Mouse (Mus musculus) kidney, postnatal 0 days (tissue): ENCODE data around the gene Rhot2. TPM values are rescaled to one million over a fixed set of nuclear protein-coding genes. Genes with fewer than 3 reads are reported as not detected.
A peak's percentile ranks its signal among the peaks of the same experiment; 100 is the strongest.

ENCODE experiments used
- ATAC-seq: fragments of 200-750 bp; cut with Nextera tagmentation; replicated peaks from 2 replicates; pipeline ENCODE4 v1.8.0; 2017; ENCODE audit warnings: low read depth, moderate number of reproducible peaks, moderate TSS enrichment, moderate library complexity; ENCODE audit not compliant: low FRiP score
- DNase-seq: peaks from one replicate; pipeline ENCODE4 v3.0.0-alpha.2; 2016; ENCODE audit warnings: low spot score
- H3K27ac ChIP-seq: fragments of 300-500 bp; sonication (generic); 2 replicates; pipeline ENCODE4 v1.5.1; 2014; ENCODE audit warnings: mild to moderate bottlenecking
- H3K27me3 ChIP-seq: fragments of 300-500 bp; sonication (generic); 2 replicates; pipeline ENCODE4 v1.6.1; 2014; ENCODE audit warnings: low read length, mixed read lengths; ENCODE audit not compliant: insufficient read depth
- H3K36me3 ChIP-seq: fragments of 300-500 bp; sonication (generic); 2 replicates; pipeline ENCODE4 v1.6.1; 2014; ENCODE audit warnings: low read length, mixed read lengths; ENCODE audit not compliant: insufficient read depth
- H3K4me1 ChIP-seq: fragments of 300-500 bp; sonication (generic); replicated peaks from 2 replicates; pipeline ENCODE4 v1.6.1; 2014; ENCODE audit warnings: antibody characterized with exemption, low read length, mixed read lengths; ENCODE audit not compliant: insufficient read depth
- H3K4me2 ChIP-seq: fragments of 300-500 bp; sonication (generic); 2 replicates; pipeline ENCODE4 v1.6.1; 2014; ENCODE audit warnings: mild to moderate bottlenecking, low read length, moderate library complexity, mixed read lengths
- H3K4me3 ChIP-seq: fragments of 300-500 bp; sonication (generic); replicated peaks from 2 replicates; pipeline ENCODE4 v1.5.1; 2014; ENCODE audit warnings: low read depth, low read length
- H3K9ac ChIP-seq: fragments of 300-500 bp; sonication (generic); 2 replicates; pipeline ENCODE4 v1.6.1; 2014; ENCODE audit warnings: low read depth, low read length
- H3K9me3 ChIP-seq: fragments of 300-500 bp; sonication (generic); replicated peaks from 2 replicates; pipeline ENCODE4 v1.6.1; 2016; ENCODE audit warnings: low read length, inconsistent platforms, mixed read lengths
- CTCF ChIP-seq: IDR thresholded peaks from 2 replicates; pipeline ENCODE4 v1.5.1; 2016; ENCODE audit warnings: antibody characterized with exemption, low read depth, mild to moderate bottlenecking, moderate library complexity
- WGBS: fragments of 180-500 bp; shearing (Covaris S2); extraction: QIAGEN DNeasy Blood & Tissue Kit; methylation state at CpG from one replicate; pipeline ENCODE4 v1.1.7; 2014; 5-methylcytosine and 5-hydroxymethylcytosine counted together
- polyA plus RNA-seq: library from polyadenylated mRNA; unstranded; fragments of >200 nt; fragmentation: Nextera tagmentation; extraction: Ambion mirVana; gene quantifications from 2 replicates; pipeline ENCODE4 v1.2.1, GENCODE M21; 2015

The Rhot2 gene
- polyA plus RNA-seq, 1 experiment from 2014 or later = 21.1 TPM

DNA sequence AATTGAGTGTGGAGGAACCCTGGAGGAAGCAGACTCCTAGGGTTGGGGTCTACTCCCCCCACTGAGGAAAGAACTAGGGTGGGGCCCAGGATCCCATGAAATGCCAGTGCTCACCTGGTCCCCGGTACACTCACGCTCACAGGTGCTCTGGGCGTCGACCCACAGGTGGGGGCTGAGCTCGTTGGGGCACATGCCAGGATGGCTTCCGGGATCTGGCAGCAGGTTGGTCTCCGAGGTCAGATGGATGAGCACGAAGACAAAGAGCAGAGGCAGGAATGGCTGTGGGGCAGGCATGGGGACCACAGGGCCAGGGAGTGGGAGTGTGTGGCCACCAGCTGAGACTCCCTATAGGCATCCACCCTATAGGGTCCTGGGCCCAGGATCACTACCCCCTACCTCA, 35.1 kb upstream of the Rhot2 start:
- H3K4me1 ChIP-seq = peaks cover 17% of the 10 kb centered on the region
- no peak overlapping the region for H3K4me2 ChIP-seq
- WGBS = 58% methylated on average over 8 of the region's 8 CpGs
- 0 out of 2 replicates have a peak, but pooled peaks cover 26% of the 10 kb centered on the region for H3K36me3 ChIP-seq
- no peak for TF ChIP-seq CTCF
- no peak for DNase-seq
- ATAC-seq = no peak
- H3K4me3 ChIP-seq = no peak overlapping the region
- no peaks in the 10 kb centered on the region for H3K27me3 ChIP-seq
- H3K27ac ChIP-seq = no peak overlapping the region
- no peaks in the 10 kb centered on the region for H3K9me3 ChIP-seq
- no peak overlapping the region for H3K9ac ChIP-seq

DNA sequence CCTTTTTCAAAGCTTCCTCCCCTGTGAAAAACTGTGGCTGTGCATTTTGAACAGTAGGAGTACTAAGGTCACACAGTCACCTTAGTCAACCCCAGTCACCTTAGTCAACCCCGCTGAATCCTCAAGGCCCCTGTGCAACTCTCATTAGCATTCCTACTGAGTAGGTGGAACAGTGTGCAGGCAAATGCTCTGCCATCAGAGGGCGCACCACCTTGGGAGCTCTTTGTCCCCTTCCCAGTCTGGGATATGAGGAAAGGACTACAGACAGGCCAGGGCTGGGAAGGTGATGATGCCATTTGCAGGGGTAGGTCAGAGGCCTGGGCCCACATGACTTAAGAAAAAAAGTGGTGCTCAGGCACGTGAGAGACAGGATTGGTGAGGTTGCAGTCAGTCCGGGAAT, 34.6 kb upstream of the Rhot2 start:
- peak; percentile 62 for TF ChIP-seq CTCF
- Histone ChIP-seq H3K4me2 (no peak overlapping the region), H3K4me1 (peaks cover 17% of the 10 kb centered on the region), H3K36me3 (0 out of 2 replicates have a peak, but pooled peaks cover 21% of the 10 kb centered on the region), H3K9ac (no peak overlapping the region), H3K4me3 (no peak overlapping the region), H3K27me3 (no peaks in the 10 kb centered on the region), H3K9me3 (no peaks in the 10 kb centered on the region), H3K27ac (no peak overlapping the region)
- 56% methylated on average over 4 of the region's 4 CpGs for WGBS
- DNase-seq (peak; percentile 31), ATAC-seq (no peak)

DNA sequence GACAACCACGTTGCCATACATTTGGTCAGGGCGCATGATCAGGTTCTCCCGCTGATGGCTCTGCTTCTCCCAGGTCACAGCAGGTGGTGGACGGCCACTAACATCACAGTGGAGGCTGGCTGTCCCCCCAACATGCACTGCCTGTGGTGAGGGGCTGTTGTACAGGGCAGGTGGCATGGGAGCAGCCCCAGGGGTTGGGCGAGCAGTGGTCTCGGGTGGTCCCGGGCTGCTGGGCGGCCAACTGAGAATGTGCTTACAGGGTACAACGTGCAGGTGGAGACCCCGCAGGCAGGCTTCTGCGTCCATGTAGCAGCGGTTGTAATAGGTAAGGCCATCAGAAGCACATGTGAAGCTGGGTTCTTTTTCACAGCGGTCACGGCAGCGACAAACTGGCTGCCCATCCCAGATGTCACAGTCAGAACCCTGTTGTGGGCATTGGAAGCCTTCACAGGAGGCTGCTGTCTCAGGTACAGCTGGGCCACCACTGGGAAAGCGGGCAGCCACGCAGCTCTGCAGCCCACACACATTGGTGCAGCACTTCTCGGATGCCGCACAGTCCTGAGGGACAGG, 34.0 kb upstream of the Rhot2 start:
- DNase-seq (no peak), ATAC-seq (no peak)
- no peak overlapping the region for H3K4me3 ChIP-seq
- WGBS = 91% methylated on average over 19 of the region's 19 CpGs
- H3K9me3 ChIP-seq = no peaks in the 10 kb centered on the region
- no peaks in the 10 kb centered on the region for H3K27me3 ChIP-seq
- no peak overlapping the region for H3K9ac ChIP-seq
- H3K27ac ChIP-seq = no peak overlapping the region
- peaks cover 17% of the 10 kb centered on the region for H3K4me1 ChIP-seq
- TF ChIP-seq CTCF = no peak
- H3K36me3 ChIP-seq = 0 out of 2 replicates have a peak, but pooled peaks cover 18% of the 10 kb centered on the region
- H3K4me2 ChIP-seq = no peak overlapping the region

DNA sequence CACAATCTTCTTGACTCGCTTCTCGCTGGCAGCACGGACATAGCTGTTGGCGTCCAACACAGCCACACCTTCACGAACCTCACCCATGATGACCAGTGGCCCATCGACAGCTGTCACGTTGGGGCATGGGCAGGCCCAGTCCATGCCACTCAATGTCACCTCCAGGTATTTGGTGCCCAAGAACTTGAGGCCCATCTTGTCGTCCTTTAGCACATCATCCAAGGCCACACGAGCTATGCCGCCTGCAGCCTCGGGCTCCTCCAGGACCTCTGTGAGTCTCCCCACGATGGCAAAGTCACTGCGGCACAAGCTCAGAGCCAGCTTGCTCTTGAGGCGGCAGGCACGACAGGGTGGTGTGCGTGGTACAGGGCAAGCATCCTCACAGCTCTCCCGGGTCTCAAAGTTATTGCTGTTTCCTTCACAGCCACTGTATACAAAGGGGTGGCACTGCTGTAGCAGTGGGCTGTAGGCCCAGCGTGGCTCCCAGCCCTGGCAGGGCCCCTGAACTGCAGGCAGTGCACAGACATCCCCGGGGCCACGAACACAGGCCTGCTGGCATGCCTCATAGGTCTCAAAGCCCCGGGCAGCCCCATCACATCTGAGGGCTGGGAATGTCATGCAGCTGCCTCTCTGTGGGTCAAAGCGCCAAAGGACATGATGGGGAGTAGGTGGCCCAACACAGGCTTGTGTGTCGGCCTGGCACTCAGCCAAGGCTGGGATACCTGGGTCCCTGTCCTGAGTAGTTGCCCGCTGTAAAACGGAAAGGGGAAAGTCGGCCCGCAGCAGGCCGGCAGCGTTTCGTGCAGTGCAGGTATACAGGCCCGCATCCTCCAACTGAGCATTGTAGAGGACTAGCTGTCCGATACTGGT, 33.3 kb upstream of the Rhot2 start:
- Histone ChIP-seq H3K27me3 (no peaks in the 10 kb centered on the region), H3K36me3 (0 out of 2 replicates have a peak, but pooled peaks cover 11% of the 10 kb centered on the region), H3K9ac (no peak overlapping the region), H3K4me3 (no peak overlapping the region), H3K27ac (no peak overlapping the region), H3K4me2 (no peak overlapping the region), H3K4me1 (peaks cover 17% of the 10 kb centered on the region), H3K9me3 (no peaks in the 10 kb centered on the region)
- 93% methylated on average over 32 of the region's 32 CpGs for WGBS
- ATAC-seq (no peak), DNase-seq (no peak)
- no peak for TF ChIP-seq CTCF

DNA sequence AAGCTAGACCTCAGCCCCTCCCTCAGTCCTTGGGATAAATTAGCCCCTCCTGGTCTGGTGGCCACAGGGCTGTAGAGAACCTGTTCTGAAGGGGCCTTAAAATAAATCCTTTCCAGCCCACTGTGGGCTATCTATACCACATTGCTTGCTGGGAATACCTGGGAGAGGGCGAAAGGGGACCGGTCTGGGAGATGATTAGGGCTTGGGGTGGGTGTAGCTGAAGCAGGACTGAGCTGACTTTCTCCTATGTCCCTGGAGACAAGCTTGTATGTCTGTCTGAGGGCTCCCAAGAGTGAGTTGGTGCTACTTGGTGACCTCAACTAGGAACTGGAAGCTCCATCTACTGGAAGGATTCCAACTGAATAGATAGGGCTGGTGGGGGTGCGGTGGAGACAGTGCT, 32.4 kb upstream of the Rhot2 start:
- Histone ChIP-seq H3K9ac (no peak overlapping the region), H3K27me3 (no peaks in the 10 kb centered on the region), H3K27ac (no peak overlapping the region), H3K4me3 (no peak overlapping the region), H3K4me1 (peaks cover 17% of the 10 kb centered on the region), H3K4me2 (no peak overlapping the region; the same call in 1 of the 2 replicates), H3K36me3 (0 out of 2 replicates have a peak, but pooled peaks cover 11% of the 10 kb centered on the region), H3K9me3 (no peaks in the 10 kb centered on the region)
- 95% methylated on average over 3 of the region's 3 CpGs for WGBS
- TF ChIP-seq CTCF = no peak
- DNase-seq (no peak), ATAC-seq (no peak)

DNA sequence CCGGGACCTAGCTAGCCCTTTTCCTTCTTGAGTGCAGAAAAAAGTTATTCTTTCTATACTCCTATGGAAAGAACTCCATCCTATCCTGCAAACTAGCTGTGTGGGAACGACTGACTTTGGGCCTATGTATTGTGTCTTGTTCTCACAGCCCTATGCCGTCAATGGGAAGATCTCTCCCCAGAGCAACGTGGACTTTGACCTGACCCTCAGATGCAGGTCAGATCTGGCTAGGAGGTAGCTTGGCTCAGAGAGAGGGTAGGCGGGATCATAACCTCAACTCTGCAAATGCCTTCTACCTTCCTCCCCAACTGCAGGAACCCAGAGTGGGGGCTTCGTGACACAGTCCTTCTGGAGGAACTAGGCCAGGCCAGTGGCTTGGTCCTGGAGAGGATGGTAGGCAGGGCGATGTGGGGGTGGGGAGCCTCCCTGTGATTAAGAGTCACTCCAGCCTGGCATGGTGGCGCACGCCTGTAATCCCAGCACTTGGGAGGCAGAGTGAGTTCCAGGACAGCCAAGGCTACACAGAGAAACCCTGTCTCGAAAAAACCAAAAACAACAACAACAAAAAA, 31.8 kb upstream of the Rhot2 start:
- TF ChIP-seq CTCF = no peak
- peak overlapping the region; percentile 57 for H3K9ac ChIP-seq
- peak overlapping the region; percentile 84; the same call in 1 of the 2 replicates for H3K27ac ChIP-seq
- H3K4me3 ChIP-seq = peak overlapping the region; percentile 54
- 0 out of 2 replicates have a peak, but pooled peaks cover 11% of the 10 kb centered on the region for H3K36me3 ChIP-seq
- DNase-seq (no peak), ATAC-seq (no peak)
- H3K9me3 ChIP-seq = no peaks in the 10 kb centered on the region
- no peaks in the 10 kb centered on the region for H3K27me3 ChIP-seq
- H3K4me2 ChIP-seq = peak overlapping the region; percentile 73
- peaks cover 17% of the 10 kb centered on the region for H3K4me1 ChIP-seq
- 58% methylated on average over 10 of the region's 10 CpGs for WGBS
